Mouse (Mus musculus) A20 (cell line): ENCODE data around the gene Cbx8.

ENCODE experiments used
- DNase-seq: peaks from one replicate; pipeline ENCODE4 v3.0.0-alpha.2; 2011; ENCODE audit warnings: low read depth, low spot score

The Cbx8 gene

DNA sequence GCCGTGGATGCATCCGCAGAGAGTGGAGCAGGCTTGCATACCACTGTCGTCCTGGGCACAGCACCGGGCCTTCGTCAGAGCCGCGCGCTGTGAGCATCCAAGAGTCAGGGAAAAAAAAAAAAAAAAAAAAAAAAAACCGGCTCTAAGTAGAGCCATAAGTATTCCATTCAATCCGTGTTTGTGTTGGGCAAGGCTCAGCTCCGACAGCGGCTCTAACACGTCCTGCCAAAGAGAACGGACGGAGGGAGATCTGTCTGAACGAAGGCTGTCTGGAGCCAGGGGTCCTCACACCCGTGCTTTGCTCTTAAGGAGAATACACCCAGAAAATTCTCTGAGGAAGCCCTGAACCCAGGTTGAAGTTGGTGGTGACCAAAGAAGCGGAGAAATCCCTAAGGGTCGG, 6.1 kb downstream of the Cbx8 start:
- DNase-seq: no peak

DNA sequence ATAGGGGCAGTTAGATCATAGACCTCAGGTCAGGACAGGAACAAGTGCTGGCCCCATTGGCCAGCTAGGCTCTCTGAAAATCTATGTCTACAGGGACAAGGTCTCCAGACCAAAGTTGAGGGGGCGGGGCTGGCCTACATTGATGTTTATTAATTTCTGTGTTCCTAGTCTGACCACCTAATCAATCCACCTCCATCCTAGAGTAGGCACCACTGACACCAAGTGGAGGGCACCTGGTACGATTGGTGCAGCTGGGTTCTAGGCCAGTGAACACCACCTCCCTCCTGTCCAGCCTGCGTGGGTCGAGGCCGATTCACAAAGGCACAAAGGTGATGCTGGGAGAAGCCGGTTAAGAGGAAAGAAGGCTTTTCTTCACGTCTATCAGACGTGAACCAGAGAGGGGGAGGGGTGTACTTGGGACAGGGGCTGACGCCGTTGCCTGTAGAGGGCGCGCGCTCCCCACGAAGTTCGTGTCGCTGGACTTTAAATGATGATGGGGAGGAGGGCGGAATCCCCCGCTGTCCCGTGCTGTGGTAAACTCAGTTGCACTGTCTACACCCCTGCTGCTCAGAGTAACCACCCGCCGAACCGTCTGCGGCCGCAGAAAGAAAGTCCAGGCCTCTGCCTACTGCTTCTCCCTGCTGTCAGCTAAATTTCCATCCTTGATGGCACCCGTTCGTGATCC, 6.8 kb downstream of the Cbx8 start:
- DNase-seq: peak; percentile 90

DNA sequence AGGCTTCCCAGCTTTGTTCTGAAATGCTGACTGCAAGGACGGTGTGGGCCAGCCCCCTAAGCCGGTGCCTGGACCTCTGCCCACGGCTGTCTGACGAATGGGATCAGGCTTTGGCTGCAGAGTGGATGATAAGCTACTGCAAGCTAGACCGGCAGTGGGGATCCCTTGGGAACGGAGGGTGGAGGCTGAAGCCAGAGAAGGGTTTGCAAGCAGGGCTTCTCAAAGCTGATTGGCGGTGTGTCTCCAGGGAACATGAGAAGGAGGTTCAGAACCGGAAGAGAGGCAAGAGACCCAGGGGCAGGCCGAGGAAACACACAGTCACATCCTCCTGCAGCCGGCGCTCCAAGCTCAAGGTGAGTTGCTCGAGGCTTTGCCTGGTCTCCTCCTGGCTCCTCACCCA, 14.6 kb downstream of the Cbx8 start:
- DNase-seq: no peak

- DNase-seq: no peak
Measured at GRCm38 (mm10) chr11:119024260-119024659, 16.5 kb downstream of the Cbx8 start.

GRCm38 (mm10) chr11:119023616-119023980, 17.2 kb downstream of the Cbx8 start:
- no peak for DNase-seq

- peak; percentile 91 for DNase-seq
Measured at GRCm38 (mm10) chr11:119022895-119023615, 17.7 kb downstream of the Cbx8 start, which contains the start of gene Cbx2. Gene Cbx2 (plus strand): TSS chr11:119022962.

- no peak for DNase-seq
Measured at GRCm38 (mm10) chr11:119022068-119022894, 18.5 kb downstream of the Cbx8 start.

DNA sequence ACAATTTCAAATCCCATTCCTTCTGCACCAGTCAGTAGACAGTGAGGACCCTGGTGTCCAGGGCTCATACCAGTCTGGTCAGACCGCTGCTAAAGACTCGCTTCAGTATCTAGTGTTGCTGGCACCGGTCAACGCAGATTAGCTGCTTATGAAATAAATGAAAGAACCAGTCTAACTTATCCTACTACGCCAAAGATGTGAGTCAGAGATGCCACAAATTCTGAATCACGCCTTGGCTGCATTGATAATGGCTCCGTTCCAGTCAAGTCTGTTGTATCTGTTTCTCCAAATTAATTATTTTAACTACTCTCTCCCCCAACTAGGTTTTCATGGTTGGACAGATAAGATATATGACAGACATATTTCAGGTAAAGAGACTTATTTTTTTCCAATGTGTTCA, 19.6 kb downstream of the Cbx8 start:
- no peak for DNase-seq

DNA sequence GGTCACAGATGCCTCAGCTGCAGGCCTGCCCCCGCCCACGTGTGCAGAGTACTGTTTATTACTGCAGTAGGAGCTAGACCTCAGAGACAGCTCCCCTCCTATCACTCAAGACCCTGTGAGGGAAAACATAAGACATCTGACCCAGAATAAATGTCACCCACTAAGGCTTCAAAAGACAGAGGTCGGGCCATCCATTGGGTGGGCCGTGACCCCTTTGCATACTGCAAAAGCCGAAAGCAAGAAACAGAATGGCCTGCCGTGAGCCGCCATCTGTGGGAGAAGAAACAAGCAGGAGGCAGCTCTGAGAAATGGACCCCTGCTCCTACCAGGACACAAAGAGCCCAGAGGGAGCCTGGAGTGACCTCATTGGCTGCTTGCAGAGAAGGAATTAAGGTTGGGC, 23.3 kb downstream of the Cbx8 start:
- DNase-seq: no peak

DNA sequence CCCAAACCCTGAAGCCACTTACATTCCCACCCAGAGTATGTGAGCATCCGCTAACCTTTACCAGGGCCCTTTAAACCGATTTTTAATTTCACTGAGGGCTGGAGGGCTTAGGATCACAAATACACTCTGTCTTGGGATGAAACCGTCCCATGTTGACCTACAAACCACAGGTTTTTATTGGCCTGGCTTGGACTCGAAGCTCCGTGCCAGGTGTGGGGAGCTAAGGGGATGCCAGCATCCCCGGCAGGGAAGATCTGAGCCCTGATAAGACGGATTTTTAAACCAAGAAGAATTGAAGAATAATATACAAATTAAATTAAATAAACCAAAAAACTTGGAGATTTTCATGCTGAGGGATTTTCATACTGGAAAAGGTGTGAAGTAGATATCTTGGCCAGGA, 26.3 kb downstream of the Cbx8 start:
- no peak for DNase-seq

GRCm38 (mm10) chr11:119007461-119008456, 33.0 kb downstream of the Cbx8 start:
- no peak for DNase-seq

GRCm38 (mm10) chr11:119006462-119006861, 34.3 kb downstream of the Cbx8 start:
- no peak for DNase-seq

DNA sequence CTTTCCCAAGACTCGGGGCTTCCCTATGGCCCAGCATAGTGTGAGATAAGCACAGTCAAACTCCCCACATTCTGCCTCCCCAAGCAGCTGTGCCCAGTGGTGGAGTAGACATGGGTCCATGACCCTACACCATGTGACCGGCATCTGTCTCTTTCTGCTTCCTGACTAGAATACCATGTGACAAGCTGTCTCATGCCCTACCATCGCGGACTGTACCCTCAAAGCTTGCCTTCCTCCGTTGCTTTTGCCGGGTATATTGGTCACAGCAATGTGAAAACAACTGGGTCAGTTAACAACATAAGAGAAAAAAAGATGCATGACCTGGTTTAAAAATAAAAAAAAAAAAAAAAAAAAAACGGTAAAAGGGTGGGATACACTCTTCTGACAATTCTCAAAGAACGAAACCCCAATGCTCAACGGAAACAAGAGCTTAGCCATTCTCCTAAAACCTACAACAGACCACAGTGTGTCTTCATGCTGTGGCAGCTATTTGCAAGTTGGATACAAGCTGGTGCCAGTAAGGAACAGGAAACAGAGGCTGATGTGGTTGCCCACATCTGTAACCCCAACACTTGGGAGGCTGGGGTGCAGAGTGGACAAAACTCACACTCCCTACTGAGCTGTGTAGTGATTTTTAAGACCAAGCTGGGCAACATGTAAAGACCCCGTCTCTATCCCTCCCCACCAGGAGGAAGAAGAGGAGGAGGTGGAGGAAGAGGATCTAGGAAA, 35.1 kb downstream of the Cbx8 start:
- DNase-seq: no peak

GRCm38 (mm10) chr11:119001493-119002128, 39.2 kb downstream of the Cbx8 start:
- DNase-seq: no peak

DNA sequence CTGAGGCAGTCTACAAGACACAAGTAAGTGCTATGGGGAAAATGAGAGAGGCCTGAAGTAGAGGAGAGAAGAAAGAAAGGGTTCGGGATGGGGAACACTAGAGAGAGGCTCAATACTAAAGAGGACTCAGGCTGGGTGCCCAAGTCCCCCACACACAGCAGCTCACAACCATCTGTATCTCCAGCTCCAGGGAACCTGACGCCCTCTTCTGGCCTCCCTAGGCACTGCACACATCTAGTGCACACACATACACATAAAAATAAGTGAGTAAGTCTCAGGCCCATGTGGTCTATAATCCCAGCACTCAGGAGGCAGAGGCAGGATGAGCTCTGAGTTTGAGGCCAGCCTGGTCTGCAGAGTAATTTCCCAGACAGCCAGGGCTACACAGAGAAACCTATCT, 39.9 kb downstream of the Cbx8 start:
- peak; percentile 12 for DNase-seq

GRCm38 (mm10) chr11:118999361-118999804, 41.4 kb downstream of the Cbx8 start:
- DNase-seq: no peak

DNA sequence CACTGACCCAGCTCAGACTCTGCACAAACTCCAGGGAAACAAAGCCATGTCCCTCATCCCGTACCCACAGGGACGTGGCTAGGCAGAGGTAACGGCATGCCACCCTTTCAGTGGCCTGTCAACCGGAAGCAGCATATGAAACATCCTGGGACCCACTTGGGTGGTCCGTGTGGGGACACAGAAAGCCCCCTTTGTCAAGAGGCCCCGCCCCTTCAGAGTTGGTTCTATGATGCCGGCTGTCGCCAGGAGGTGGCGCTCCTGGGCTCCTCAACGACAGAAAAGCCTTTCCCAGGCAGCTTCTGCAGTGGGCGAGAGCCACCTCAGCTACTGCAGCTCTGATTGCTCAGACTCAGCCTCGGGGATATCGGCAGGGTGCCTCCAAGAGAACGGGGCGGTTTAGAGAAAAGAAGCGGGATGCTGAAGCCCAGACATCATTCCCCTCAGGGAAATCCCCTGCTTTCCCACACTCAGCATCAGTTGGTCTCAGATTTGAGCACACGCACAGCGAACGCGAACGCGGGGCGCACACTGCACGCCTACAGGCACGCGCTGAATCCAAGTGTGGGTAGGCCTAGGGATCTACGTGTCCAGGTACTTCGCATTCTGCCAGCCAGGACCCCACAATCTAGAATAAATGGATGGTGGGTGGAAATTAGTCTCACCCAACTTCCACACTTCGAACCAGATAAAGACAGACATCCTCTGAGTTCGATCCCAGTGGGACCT, 42.1 kb downstream of the Cbx8 start:
- peak; percentile 75 for DNase-seq

DNA sequence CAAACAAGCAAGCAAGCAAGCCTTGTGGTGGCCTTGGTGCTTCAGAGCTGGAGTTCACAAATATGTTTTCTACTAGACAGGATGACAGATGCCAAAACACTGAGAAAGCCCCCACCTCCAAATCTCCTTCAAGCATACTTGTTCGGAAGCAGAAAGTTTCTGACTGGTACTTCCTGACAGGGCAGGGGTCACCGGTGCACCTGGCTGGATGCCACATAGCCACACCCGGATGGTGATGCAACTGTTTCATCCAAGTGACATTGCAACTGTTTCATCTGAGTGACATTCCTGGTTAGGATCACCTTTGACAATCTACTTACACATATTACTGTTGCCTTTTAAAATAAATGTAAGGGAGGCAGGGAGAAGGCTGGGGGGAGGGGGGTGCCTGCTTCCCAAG, 43.6 kb downstream of the Cbx8 start:
- no peak for DNase-seq

DNA sequence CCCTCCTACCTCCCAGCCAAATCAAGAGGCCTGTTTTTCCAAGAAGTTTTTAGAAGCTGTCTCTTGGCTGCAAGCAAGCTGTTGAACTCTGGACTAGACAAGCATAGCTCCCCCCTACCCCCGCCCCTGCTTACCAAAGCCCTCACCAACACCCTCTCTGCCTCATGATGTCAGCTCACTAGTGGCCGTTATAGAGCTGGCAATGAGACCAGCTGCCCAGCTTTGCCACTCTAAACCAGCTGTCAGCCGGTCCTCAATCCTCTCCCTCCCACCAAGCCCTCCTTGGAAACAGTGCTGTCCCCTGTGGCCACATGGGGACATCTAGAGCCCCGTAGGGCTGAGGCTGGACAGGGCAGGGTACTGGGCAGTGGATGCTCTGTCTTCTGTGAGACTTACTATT, 45.3 kb downstream of the Cbx8 start:
- no peak for DNase-seq
